Mouse (Mus musculus) lung, postnatal 4 days (tissue): ENCODE data around the gene Traf3.

ENCODE experiments used
- DNase-seq, 2 experiments: peaks; one replicate each; pipeline ENCODE4 v3.0.0; 2021

The Traf3 gene

DNA sequence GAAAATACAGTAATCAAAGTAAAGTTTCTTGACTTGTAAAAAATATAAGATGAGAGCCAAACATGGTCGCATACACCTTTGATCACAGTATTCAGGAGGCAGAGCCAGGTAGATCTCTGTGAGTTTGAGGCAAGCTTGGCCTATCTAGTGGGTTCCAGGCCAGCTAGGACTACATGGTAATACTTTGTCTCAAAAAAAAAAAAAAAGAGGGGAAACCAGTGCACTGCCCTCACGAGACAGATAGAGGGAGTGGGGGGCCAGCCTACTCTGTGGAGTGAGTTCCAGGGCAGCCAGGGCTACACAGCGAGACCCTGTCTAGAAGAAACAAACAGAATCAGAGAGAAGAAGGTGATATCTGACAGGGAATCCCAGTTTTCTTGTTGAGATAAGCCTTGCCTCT is 41.5 kb downstream of the Traf3 start:
- DNase-seq: no peak

DNA sequence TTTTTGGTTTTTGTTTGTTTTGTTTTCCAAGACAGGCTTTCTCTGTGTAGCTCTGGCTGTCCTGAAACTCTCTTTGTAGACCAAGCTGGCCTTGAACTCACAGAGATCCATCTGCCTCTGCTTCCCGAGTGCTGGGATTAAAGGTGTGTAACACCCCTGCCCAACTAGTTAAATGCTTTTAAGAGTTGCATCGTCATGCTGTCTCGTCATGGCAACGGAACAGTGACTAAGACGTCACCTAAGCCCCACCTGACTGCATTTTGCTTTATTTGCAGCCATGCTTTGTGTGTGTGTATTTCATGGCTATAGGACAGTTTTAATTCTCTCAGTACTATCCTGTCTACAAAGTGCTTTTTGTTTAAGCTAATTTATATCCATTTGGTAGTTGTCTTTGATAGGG is 45.6 kb downstream of the Traf3 start:
- DNase-seq: no peak

DNA sequence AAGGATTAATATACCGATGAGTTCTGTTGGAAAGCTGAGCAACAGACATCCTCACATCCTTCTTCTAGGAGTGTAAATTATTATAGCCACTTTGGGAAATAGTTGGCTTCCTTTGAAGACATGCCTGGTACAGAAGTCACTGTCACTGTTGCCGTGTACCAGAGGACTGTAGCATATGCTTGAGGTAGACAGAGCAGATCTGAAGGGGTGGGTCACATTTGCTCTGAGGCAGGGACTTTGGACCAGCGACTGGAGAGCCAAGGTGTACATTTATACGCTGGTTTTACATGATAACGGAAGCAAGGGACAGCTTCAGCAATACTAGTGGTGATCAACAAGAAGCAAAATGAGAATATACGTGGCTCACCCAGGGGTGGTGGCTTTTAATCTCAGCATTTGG is 52.7 kb downstream of the Traf3 start:
- DNase-seq: no peak

DNA sequence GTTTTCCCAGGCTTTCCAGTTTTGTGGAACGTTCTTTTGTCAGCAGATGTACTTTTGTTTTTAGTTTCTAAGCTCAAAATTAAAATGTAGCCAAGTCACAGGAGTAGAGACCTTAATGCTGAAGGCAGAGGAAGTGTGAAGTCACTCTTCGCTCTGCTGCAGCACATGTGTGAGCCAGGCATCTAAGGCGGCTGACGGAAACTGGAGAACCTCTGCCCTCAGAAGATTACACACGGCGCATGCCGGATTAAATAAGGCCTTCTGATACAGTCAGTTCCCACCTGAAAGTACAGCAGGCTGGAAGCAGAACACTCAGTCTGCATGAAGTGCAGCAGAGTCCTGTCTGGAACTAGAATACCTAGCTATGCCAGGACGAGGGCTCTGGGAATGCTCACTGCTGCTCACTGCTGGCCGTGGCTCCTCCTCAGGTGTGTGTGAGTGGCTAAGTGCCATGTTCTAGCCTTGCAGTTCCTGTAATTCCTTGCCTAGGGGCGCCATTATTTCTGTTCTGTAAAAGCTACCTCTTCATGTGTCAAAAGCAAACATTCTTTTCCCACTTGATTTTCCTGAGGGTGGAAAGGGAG is 59.1 kb downstream of the Traf3 start:
- peak in 1 of 2 experiments; percentile 9 for DNase-seq

DNA sequence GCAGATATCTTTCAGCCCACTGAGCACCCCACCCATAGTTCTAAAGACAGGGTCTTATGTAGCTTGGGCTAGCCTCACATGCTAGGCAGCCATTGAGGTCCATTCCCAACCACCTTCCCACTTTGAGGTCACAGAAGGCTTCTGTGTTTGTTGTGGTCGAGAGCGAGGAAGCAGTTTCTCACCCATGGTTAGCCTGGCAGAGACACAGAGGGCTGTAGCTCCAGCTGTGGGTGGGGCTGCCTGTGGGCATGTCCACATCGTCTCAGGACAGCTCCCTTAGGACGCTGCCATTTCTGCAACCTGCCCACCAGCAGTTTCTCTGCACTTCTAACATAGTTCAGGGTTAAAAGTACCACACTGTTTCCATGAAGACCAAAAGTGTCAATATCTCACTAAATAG is 61.2 kb downstream of the Traf3 start:
- DNase-seq: no peak

DNA sequence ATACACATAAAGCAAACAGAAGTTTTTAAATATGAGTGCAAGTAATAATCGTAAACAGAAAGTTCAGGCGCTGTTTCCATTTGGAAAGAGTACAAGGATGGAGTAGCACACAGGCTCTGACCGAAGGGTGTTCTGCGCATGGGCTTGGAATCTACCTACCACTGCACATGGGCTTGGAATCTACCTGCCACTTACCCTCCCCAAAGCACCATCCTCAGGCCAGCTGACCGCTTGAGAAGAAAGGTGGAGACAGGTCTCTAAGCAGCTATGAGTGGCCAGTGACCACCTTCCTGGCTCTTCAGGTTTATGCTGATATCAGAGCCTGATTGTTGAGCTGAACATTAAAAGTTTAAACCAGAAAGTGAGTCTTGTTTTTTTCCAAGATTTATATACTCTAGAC is 62.3 kb downstream of the Traf3 start:
- DNase-seq: no peak

DNA sequence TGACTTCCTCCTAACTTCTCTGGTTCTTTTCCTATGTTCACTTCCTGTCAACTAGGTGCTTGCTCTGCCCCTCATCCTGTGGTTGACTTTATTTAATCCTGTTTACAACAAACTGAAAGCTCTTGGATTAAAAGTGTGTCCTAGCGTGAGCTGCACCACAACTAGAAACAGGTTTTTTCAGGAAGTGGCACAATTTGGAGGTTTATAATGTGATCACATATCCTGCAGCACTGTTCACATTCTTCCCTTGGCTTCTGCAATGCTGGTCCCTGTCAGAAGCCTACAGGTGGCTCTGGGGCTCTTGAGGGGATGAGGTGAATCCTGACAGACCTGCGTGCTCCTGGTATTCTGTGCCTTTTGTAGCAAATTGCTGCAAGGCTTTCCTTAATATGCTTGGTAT is 64.6 kb downstream of the Traf3 start:
- no peak for DNase-seq

DNA sequence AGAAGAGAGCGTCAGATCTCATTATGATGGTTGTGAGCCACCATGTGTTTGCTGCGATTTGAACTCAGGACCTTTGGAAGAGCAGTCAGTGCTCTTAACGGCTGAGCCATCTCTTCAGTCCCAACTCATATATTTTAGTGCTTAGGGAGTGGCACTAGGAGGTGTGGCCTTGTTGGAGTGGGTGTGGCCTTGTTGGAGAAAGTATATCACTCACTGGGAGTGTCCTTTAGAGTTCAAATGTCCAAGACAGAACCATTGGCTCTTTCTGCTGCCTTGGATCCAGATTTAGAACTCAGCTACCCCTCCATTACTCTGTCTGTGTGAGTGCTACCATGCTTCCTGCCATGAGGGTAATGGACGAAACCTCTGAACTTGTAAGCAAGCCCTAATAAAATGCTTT is 67.6 kb downstream of the Traf3 start:
- DNase-seq: no peak

DNA sequence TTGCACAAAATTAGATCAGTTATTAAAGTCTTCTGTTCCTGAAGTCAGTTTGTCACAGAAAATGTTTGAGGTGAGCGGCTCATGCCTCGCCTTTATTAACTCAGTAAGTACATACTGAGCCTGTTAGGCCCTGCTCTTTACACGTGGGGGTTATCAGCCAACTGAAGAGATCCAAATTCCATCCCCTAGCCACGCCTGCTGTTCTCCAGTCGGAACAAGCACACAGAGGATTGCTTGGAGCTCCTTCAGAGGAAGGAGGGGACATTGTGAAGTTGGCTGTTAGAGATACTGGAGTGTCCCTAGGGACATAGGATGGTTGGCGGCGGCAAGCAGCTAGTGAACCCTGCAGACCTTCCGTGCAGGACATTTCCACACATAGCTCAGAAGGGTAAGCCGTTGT is 68.2 kb downstream of the Traf3 start:
- peak; percentile 8 to 36 for DNase-seq

DNA sequence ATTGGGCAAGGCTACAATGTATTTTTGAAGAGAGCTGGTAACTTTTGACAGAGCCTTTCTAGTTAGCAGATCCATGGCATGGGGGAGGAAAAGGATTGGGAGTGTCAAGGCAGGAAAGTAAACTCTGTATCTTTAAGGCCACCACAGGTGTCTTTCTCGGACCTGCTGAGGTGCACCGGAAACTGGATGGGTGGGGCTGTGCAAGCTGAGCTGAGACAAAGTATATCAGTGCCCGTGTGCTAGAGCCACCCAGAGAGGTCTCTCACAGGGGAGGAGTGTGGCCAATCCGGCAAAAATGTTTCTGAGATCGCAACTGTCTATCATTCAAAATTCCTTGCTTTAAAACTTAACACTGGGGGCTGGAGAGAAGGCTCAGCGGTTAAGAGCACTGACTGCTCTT is 69.5 kb downstream of the Traf3 start:
- no peak for DNase-seq

DNA sequence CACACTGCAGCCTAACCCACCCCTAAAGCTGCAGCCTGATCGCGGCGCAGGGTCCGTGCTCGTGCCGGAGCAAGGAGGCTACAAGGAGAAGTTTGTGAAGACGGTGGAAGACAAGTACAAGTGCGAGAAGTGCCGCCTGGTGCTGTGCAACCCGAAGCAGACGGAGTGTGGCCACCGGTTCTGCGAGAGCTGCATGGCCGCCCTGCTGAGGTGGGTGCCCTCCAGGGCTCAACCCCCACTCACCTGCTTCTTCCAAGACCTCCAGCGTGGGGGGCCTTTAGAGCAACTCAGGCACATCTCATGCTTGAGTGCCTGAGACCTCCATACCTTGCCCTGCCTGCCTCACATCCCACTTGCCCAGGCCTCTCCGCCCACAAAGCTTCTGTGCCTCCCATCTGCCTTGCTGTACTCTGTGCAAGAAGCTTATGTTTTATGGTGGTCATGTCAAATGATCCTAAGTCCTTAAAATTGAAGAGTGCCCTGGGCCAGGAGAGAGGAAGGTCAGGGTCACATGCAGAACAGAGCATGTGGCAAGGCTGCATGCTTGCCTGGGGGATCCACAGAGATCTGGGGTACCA is 71.5 kb downstream of the Traf3 start:
- no peak for DNase-seq

DNA sequence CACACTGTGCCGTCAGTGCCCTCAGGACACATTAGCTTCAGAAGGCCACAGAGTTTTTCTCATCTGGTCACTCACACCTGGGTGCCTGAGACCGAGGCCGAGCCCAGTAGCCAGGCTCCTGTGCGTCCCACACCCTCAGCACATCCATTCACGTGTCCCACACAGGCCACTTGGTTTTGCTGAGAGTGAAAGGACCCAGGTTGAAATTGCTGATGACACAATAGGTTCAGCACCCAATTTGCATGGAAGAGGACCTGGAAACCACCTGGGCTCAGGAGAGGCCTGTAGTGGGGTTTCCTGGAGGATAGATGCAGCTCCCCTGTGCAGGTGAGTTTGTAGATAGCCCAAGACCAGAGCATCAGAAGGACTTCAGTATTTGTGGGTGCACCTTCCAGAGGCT is 72.2 kb downstream of the Traf3 start:
- DNase-seq: no peak

DNA sequence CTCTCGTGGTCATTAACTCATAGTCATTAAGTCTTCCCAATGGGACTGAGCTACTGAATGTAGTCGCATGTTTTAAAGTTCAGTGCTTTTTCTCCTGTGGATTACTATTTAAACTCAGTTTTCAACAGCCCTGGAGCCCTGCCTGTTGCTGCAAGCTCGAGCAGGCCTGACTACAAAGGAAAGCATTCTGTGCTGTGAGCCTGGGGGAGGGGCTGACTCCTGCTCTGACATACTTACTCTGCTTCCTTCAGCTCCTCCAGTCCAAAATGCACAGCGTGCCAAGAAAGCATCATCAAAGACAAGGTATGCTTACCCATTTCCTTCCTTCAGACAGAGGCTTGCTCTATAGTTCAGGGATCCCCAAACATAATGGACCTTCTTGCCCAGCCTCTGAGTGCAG is 72.6 kb downstream of the Traf3 start:
- DNase-seq: peak in 1 of 2 experiments; percentile 11

DNA sequence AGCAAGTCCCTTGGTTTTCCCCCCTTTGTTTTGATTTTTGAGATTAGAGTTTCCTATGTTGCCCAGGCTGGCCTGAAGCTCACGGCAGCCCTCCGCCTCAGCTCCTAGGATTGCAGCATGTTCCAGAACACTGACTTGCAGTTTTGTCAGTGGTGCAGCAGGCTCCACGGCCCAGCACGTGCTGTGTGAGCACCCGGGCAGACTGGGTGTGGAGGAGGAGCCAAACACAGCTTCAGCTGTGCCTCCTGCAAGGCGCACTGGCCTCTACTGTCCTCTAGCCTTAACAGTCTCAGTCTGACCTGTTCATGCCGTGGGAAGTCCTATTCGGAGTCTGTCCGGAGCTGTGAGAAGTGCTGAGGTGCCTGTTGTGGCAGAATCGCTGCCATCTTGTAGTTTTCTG is 73.8 kb downstream of the Traf3 start:
- no peak for DNase-seq

DNA sequence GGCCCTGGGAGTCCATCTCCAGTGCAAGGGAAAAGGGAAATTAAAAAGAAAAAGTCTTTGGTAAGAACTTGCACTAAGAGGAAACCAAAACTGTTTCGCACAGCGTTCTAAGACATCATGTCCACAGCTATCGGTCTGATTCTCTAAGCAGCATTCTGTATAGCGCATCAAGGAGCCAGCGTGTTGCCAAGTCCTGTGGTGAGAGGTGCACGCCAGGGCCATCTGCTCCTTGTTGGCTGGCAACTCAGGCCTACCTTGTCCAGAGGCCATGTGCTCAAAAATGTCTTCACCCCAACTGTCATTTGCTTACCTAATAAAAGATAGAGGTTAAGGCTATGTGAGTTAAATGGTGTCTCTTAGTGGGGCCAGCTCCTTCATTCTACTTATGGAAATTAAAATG is 75.7 kb downstream of the Traf3 start:
- no peak for DNase-seq

DNA sequence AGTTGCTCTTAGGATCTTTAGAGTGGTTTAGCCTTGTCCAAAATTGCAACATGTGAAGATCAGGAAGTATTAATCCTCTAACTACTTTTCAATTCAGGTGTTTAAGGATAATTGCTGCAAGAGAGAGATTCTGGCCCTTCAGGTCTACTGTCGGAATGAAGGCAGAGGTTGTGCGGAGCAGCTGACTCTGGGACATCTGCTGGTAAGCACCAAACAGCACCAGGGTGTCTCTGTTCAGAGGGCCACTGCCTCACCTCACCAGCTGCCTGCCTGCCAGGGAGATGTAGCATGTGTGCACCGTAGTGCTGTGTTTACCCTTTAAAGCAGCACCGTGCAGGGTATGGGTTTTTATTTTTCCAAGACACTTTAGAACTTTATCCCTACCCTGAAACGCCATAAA is 76.2 kb downstream of the Traf3 start:
- no peak for DNase-seq

DNA sequence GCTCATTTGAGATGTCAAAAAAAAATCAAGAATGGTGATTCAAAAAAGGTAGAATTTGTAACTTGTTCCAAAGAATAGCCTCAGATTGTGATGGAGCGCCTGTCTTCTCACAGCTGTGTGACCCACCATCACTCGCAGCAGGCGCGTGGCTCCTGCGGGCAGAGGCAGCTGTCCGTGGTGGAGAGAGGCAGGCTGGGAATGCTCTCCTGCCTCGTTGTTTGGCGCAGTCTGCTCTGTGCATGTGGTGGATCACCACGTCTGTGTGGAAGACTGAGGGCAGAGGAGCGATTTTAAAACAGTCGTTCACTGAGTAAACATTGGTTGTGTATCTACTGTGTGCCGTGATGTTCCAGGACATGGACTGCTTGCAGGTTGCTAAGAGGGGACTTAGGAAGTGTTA is 77.6 kb downstream of the Traf3 start:
- no peak for DNase-seq

DNA sequence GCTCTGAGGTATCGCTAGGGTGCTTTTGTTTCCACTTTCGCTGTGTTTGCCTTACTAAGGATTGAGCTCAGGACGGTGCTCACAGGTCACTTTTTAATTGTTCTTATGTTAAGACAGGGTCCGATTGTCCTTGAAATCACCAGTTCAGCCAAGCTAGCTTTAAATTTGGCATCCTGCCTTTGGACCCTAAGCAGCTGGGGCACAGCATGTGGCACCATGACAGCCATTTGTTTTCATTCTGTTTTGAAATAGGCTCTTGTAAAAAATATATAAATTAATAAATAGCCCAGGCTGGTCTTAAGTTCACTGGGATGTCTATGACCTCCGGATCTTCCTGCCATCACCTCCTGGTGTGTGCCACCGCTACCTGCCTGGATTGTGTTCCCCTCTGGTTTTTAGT is 78.9 kb downstream of the Traf3 start:
- DNase-seq: no peak

DNA sequence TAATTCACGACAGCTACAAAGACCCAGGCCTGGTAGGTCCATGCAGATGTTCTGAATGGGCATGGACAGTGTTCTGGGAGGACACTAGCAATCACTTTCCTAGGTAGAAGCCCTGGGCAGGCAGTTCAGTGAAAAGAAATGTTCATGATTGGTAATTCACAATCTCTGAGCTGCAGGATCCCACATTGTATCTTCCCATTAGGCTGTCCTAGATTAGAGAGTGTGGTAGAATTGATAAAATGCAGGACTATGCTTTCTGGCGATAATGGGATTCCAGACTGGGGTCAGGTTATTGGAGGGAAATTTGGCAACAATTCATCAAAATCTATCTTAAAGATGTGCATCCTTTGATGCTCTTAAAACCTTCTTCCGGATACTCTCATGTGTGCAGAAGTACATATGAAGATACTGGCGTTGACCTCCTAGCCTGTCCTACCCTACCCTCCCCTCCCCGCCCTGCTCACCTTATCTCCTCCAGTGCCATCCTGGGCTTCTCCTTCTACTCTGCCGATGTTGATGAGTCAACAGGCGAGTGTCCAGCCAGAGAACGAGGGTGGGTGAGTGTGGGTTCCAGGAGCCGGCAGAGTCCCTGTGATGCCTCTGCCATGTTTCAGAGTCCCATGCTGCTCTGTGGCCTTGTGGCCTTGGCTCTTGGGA is 80.8 kb downstream of the Traf3 start:
- no peak for DNase-seq

DNA sequence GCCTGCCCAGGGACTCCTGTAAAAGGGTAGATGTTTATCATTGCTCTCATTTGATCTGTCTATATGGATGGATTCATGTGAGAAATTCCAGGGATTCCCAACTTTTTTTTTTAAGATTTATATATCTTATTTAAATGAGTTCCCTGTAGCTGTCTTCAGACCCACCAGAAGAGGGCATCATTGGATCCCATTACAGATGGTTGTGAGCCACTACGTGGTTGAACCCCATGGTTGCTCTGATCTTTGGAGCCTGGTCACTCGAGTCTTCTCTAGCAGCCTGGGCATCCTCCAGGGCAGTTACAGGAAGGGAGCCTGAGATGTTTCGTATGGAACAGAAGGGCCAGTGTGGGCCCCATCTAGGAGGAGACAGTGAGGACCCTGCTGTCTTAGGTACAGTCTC is 82.9 kb downstream of the Traf3 start:
- no peak for DNase-seq

DNA sequence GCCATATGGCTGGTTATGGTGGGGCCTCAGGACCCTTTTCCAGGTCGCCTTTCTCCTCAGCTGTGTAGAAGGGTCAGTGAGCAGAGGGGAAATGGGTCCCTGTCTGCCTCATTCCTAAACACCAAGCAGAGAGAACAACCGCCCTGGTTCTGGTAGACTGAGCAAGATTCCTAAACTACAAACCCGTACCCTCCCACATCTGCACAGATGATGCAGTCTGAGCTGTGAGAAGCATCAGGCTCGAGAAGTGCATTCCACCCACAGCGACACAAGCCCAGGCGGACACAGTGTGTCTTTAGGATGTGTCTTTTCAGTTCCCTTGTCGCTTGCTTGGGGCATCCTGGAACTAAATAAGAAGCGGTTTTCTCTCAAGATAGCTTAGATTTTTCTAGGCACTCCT is 83.9 kb downstream of the Traf3 start:
- DNase-seq: no peak

DNA sequence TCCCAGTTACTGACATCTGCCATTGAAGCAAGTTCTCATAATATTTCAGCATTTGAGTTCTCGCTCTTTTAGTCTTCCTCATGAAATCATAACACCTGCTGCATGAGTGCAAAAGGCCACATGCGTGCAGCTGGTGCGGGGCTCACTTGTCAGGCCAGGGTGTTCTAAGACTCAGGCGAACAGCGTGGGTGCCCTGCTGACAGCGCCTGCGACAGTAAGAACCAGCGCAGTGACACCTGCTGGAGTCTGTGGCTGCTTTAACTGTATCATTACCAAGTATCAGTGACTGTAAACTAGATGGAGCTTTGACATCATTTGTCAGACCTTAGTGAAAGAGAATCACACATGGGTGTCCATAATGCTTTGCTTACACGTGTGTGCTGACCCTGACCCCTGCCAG is 85.1 kb downstream of the Traf3 start:
- DNase-seq: no peak

DNA sequence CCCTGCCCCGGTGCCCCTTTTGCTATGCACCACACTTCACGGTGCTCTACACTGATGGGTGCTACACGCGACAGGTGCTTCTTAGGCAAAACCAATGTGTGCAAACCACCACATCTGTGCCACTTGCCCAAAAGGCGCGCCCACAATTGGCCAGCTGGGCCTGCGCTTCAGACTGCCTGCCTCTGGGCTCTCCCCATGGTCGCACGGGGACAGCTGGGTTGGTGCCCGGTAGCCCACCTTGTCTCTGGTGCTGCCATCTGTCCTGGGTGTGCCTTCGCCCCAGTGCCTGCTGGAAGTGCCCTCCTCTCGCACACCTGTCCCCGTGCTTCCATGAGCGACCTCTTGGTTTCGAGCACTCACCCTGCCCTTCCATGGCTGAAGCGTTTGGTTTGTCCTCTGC is 97.5 kb downstream of the Traf3 start:
- DNase-seq: no peak

DNA sequence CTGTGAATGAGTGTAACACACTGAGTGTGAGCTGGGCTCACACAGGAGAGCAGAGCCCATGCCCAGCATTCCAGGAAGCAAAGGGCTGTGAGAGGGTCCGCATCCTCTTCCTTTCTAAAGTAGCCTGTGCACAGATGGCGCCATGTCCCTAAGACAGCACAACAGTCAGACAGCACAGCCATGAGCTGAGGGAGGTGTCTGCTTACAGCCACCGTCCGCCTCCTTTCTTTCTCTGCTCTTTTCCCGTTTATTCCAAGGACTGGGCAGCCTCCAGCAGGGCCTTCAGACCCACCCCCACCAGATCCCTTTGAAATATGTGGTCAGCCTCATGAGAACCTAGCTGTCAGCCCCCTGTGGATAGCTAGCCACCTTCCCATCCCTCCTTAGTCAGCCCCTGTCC is 99.0 kb downstream of the Traf3 start:
- no peak for DNase-seq

DNA sequence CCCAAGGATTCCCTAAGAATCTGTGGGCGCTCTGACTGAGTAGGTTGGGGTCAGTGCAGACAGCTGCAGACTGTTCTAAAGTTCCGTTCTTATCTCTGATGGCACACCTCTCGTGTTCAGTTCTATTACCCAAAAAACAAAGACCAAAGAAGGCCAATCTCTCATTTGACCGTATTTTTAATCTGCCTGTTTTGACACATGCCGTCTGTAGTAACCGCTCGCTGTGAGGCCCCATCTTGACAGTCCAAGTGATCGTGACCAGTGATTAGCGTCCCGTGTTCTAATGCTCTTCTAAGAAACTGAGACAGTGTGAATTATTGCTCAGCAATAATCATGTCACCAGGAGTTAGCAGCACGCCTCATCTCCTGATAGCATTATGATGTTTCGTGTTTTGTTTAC is 100.4 kb downstream of the Traf3 start:
- no peak for DNase-seq
